Mouse (Mus musculus) telencephalon, adult 2 months (tissue): ENCODE measurements around the gene Cldn19.

Source experiments
- DNase-seq: peaks from one replicate; pipeline ENCODE4 v3.0.0-alpha.2; 2011; ENCODE audit warnings: low read depth, low spot score

The Cldn19 gene

GRCm38 (mm10) chr4:119255351-119255750 is at the start of gene Cldn19:
Cldn19 (plus strand) TSS chr4:119255414.
- no peak for DNase-seq

- no peak for DNase-seq
These were observed 38.5 kb upstream of the Cldn19 start for GRCm38 (mm10) chr4:119216667-119217066.

- DNase-seq = no peak
These were observed 37.0 kb upstream of the Cldn19 start, which contains the start of gene Tmem269 for GRCm38 (mm10) chr4:119218169-119218568. Tmem269 (minus strand) TSS chr4:119218217.

GRCm38 (mm10) chr4:119223696-119224095 is 31.5 kb upstream of the Cldn19 start:
- DNase-seq = peak; percentile 27

GRCm38 (mm10) chr4:119224534-119224933 is 30.7 kb upstream of the Cldn19 start:
- DNase-seq = no peak

- no peak for DNase-seq
These were observed 29.5 kb upstream of the Cldn19 start for GRCm38 (mm10) chr4:119225719-119226118.

- DNase-seq = no peak
These were observed 28.5 kb upstream of the Cldn19 start for GRCm38 (mm10) chr4:119226751-119227150.

GRCm38 (mm10) chr4:119232410-119233255 is 22.6 kb upstream of the Cldn19 start, which contains the start of the genes AU022252 and P3h1:
AU022252 (minus strand) TSS chr4:119232712.
P3h1 (plus strand) TSS chr4:119232915.
- DNase-seq = peak; percentile 98

GRCm38 (mm10) chr4:119233256-119233901 is 21.8 kb upstream of the Cldn19 start:
- DNase-seq = peak; percentile 58

- no peak for DNase-seq
These were observed 20.9 kb upstream of the Cldn19 start for GRCm38 (mm10) chr4:119234348-119234747.

GRCm38 (mm10) chr4:119238661-119239060 is 16.6 kb upstream of the Cldn19 start:
- DNase-seq = no peak

- DNase-seq = peak; percentile 70
These were observed 16.0 kb upstream of the Cldn19 start for GRCm38 (mm10) chr4:119239181-119239682.

- peak; percentile 69 for DNase-seq
These were observed 13.6 kb upstream of the Cldn19 start for GRCm38 (mm10) chr4:119241664-119242063.

GRCm38 (mm10) chr4:119242571-119242970 is 12.6 kb upstream of the Cldn19 start:
- DNase-seq = no peak

- DNase-seq = peak; percentile 86
These were observed 10.6 kb upstream of the Cldn19 start for GRCm38 (mm10) chr4:119244468-119245240.

GRCm38 (mm10) chr4:119245556-119245955 is 9.7 kb upstream of the Cldn19 start:
- peak; percentile 84 for DNase-seq

- peak; percentile 36 for DNase-seq
These were observed 9.3 kb upstream of the Cldn19 start for GRCm38 (mm10) chr4:119245961-119246360.

GRCm38 (mm10) chr4:119246688-119247225 is 8.5 kb upstream of the Cldn19 start:
- DNase-seq = no peak

- DNase-seq = no peak
These were observed 7.6 kb upstream of the Cldn19 start for GRCm38 (mm10) chr4:119247462-119248235.

GRCm38 (mm10) chr4:119248407-119248965 is 6.7 kb upstream of the Cldn19 start:
- DNase-seq = no peak
